In genomic region chr8:105900180-105900940, GRCm38 (mm10) we compare ENCODE assay signal across 8 mouse cellular contexts. TPM values are rescaled to one million over a fixed set of nuclear protein-coding genes. Genes with fewer than 3 reads are reported as not detected.
DNase-seq lines count a peak whose midpoint lies in the region; ATAC-seq lines count a peak whose summit lies in the region.

TSS of gene Pskh1 (plus strand) at chr8:105900441.

- no peaks in the 10 kb centered on the region for H3K9me3 ChIP-seq in heart, embryonic 14.5 days (ENCODE audit: control insufficient read depth, low read length)
- H3K9me3 ChIP-seq in liver, embryonic 13.5 days (replicated peaks) = no peaks in the 10 kb centered on the region
- no peaks in the 10 kb centered on the region for H3K9me3 ChIP-seq in stomach, embryonic 16.5 days (replicated peaks; ENCODE audit: control insufficient read depth, low read length)

- peak within 1 kb of the TSS; percentile 75 for H3K4me2 ChIP-seq in heart, embryonic 14.5 days (ENCODE audit: low read length)
- H3K4me2 ChIP-seq in liver, embryonic 13.5 days = peak within 1 kb of the TSS; percentile 90
- H3K4me2 ChIP-seq in stomach, embryonic 16.5 days (ENCODE audit: low read depth, low read length) = peak within 1 kb of the TSS; percentile 77

- ATAC-seq in CD4-positive, CD25-positive, alpha-beta regulatory T cell, adult 4 months = peak; percentile 91
- ATAC-seq in heart, embryonic 14.5 days (ENCODE audit: insufficient number of reproducible peaks, insufficient read depth, low FRiP score, low read depth) = peak; percentile 93
- ATAC-seq in liver, embryonic 13.5 days (ENCODE audit: low read depth) = peak; percentile 91
- peak; percentile 94 for ATAC-seq in stomach, embryonic 16.5 days (ENCODE audit: insufficient read depth, low FRiP score)

- peak; percentile 80 for DNase-seq in c-Kit-negative CD71-positive TER-119-positive erythroid progenitor cells, embryonic 14.5 days (ENCODE audit: low read depth, low spot score)
- DNase-seq in fibroblast of lung, adult 2 months (ENCODE audit: low read depth) = peak; percentile 64
- DNase-seq in kidney, postnatal 14 days = peak; percentile 96
- peak; percentile 86 for DNase-seq in liver, embryonic 13.5 days
- DNase-seq in neural tube, embryonic 10.5 days (ENCODE audit: extremely low spot score, low spot score) = peak; percentile 97

- peak within 1 kb of the TSS; percentile 72 to 92 for H3K27ac ChIP-seq in heart, embryonic 14.5 days (replicated peaks in 1 of 2; ENCODE audit: control insufficient read depth in 1 of 2, insufficient read depth in 1 of 2, low read depth in 2 of 2, low read length in 2 of 2)
- peak within 1 kb of the TSS; percentile 94 for H3K27ac ChIP-seq in liver, embryonic 13.5 days
- peak within 1 kb of the TSS; percentile 91 for H3K27ac ChIP-seq in stomach, embryonic 16.5 days (ENCODE audit: low read length)

- peak within 1 kb of the TSS; percentile 70 to 93 for H3K4me3 ChIP-seq in heart, embryonic 14.5 days (ENCODE audit: control insufficient read depth in 1 of 2, insufficient read depth in 1 of 2, low read depth in 1 of 2, low read length in 2 of 2)
- peak within 1 kb of the TSS; percentile 98 for H3K4me3 ChIP-seq in liver, embryonic 13.5 days (replicated peaks)
- H3K4me3 ChIP-seq in stomach, embryonic 16.5 days (replicated peaks; ENCODE audit: low read length) = peak within 1 kb of the TSS; percentile 86

- peaks cover 2 to 8% of the 10 kb centered on the region in 2 experiments; a peak in 1 of 4 replicates for H3K4me1 ChIP-seq in heart, embryonic 14.5 days (ENCODE audit: control insufficient read depth in 2 of 2, insufficient read depth in 2 of 2, low read length in 2 of 2)
- peaks cover 26% of the 10 kb centered on the region for H3K4me1 ChIP-seq in liver, embryonic 13.5 days (replicated peaks)
- peaks cover 8% of the 10 kb centered on the region for H3K4me1 ChIP-seq in stomach, embryonic 16.5 days (ENCODE audit: control insufficient read depth, insufficient read depth, low read length)

- H3K27me3 ChIP-seq in heart, embryonic 14.5 days (ENCODE audit: control insufficient read depth, insufficient read depth, low read length) = no peaks in the 10 kb centered on the region
- no peaks in the 10 kb centered on the region for H3K27me3 ChIP-seq in liver, embryonic 13.5 days
- H3K27me3 ChIP-seq in stomach, embryonic 16.5 days (ENCODE audit: control insufficient read depth, insufficient read depth, low read length) = no peaks in the 10 kb centered on the region

- under 1% methylated on average over 64 of the region's 68 CpGs for WGBS in heart, embryonic 14.5 days
- under 1% methylated on average over 68 of the region's 68 CpGs for WGBS in liver, embryonic 13.5 days (ENCODE audit: insufficient replicate concordance)
- WGBS in stomach, embryonic 16.5 days = 0% methylated on average over 68 of the region's 68 CpGs

- H3K36me3 ChIP-seq in heart, embryonic 14.5 days (ENCODE audit: control insufficient read depth, insufficient read depth, low read length) = peaks cover 2% of the 10 kb centered on the region; the same call in 1 of the 2 replicates
- no peaks in the 10 kb centered on the region for H3K36me3 ChIP-seq in liver, embryonic 13.5 days
- H3K36me3 ChIP-seq in stomach, embryonic 16.5 days (ENCODE audit: control insufficient read depth, insufficient read depth, low read length) = no peaks in the 10 kb centered on the region

- peak within 1 kb of the TSS; percentile 98 for H3K9ac ChIP-seq in heart, embryonic 14.5 days (ENCODE audit: low read length)
- peak within 1 kb of the TSS; percentile 99 for H3K9ac ChIP-seq in liver, embryonic 13.5 days
- peak within 1 kb of the TSS; percentile 99 for H3K9ac ChIP-seq in stomach, embryonic 16.5 days (ENCODE audit: low read length)

RNA-seq across cellular contexts. Expression of gene Pskh1, which starts in this region (rescaled TPM):
- polyA plus RNA-seq in CD4-positive, CD25-positive, alpha-beta regulatory T cell, adult 4 months (2017; shearing (Covaris generic)) = 10 to 100 TPM; 10.6 to 18.1 TPM
- polyA plus RNA-seq in heart, embryonic 14.5 days (2014; fragmentation: Nextera tagmentation; extraction: Ambion mirVana) = 17.6 and 18.6 TPM in 2 replicates
- 9.6 and 10.0 TPM in 2 replicates for polyA plus RNA-seq in liver, embryonic 13.5 days (2015; fragmentation: Nextera tagmentation; extraction: Ambion mirVana)
- polyA plus RNA-seq in stomach, embryonic 16.5 days (2015; fragmentation: Nextera tagmentation; extraction: Ambion mirVana) = 30.4 and 33.1 TPM in 2 replicates

Comparison
In these comparisons a context has a peak if more than half of its experiments do, and no peak if none do; other contexts are left out.
1. Peak in every context shown above with its lines: DNase-seq, ATAC-seq, H3K4me3 ChIP-seq and H3K27ac ChIP-seq.